Mouse (Mus musculus) heart, postnatal 0 days (tissue): ENCODE measurements at regions not wholly inside any gene's neighbourhood (a gene's known extent, or its start where the extent isn't known, plus 50 kb on each side); places are given as distances from the start of the nearest gene placed in this dataset.

Experiments
- ATAC-seq: fragments of 200-750 bp; cut with Nextera tagmentation; 2 replicates; pipeline ENCODE4 v1.8.0; 2017; ENCODE audit warnings: low read depth, moderate number of reproducible peaks, moderate library complexity; ENCODE audit not compliant: insufficient read depth
- DNase-seq: peaks from one replicate; pipeline ENCODE4 v3.0.0-alpha.2; 2016; ENCODE audit warnings: low spot score
- H3K27ac ChIP-seq: fragments of 300-500 bp; sonication (generic); 2 replicates; pipeline ENCODE4 v1.5.1; 2014; ENCODE audit warnings: low read depth, mild to moderate bottlenecking
- H3K27me3 ChIP-seq: fragments of 300-500 bp; sonication (generic); 2 replicates; pipeline ENCODE4 v1.6.1; 2014; ENCODE audit warnings: low read length, mixed read lengths; ENCODE audit not compliant: control insufficient read depth, insufficient read depth
- H3K36me3 ChIP-seq: fragments of 300-500 bp; sonication (generic); replicated peaks from 2 replicates; pipeline ENCODE4 v1.6.1; 2014; ENCODE audit warnings: low read length, mixed read lengths; ENCODE audit not compliant: control insufficient read depth, insufficient read depth
- H3K4me1 ChIP-seq: fragments of 300-500 bp; sonication (generic); 2 replicates; pipeline ENCODE4 v1.6.1; 2014; ENCODE audit warnings: antibody characterized with exemption; ENCODE audit not compliant: control insufficient read depth, insufficient read depth
- H3K4me2 ChIP-seq: fragments of 300-500 bp; sonication (generic); 2 replicates; pipeline ENCODE4 v1.6.1; 2014; ENCODE audit warnings: low read depth, mild to moderate bottlenecking, low read length, moderate library complexity
- H3K4me3 ChIP-seq: fragments of 300-500 bp; sonication (generic); 2 replicates; pipeline ENCODE4 v1.5.1; 2014; ENCODE audit warnings: low read depth, low read length
- H3K9ac ChIP-seq: fragments of 300-500 bp; sonication (generic); replicated peaks from 2 replicates; pipeline ENCODE4 v1.6.1; 2014; ENCODE audit warnings: low read depth, low read length, mixed read lengths
- H3K9me3 ChIP-seq: fragments of 300-500 bp; sonication (generic); replicated peaks from 2 replicates; pipeline ENCODE4 v1.6.1; 2016; ENCODE audit warnings: low read length; ENCODE audit not compliant: control insufficient read depth
- CTCF ChIP-seq: IDR thresholded peaks from 2 replicates; pipeline ENCODE4 v1.5.1; 2016; ENCODE audit warnings: antibody characterized with exemption, control low read depth, low read depth
- EP300 ChIP-seq: IDR thresholded peaks from 2 replicates; pipeline ENCODE4 v1.6.1; 2016; ENCODE audit warnings: antibody characterized with exemption, low read depth
- WGBS: fragments of 180-500 bp; shearing (Covaris S2); extraction: QIAGEN DNeasy Blood & Tissue Kit; methylation state at CpG from one replicate; pipeline ENCODE4 v1.1.7; 2014; 5-methylcytosine and 5-hydroxymethylcytosine counted together

GRCm38 (mm10) chr11:38386958-38387357, 1151.2 kb upstream of the Tenm2 start:
- Histone ChIP-seq H3K9me3 (no peaks in the 10 kb centered on the region), H3K4me1 (no peaks in the 10 kb centered on the region), H3K36me3 (no peaks in the 10 kb centered on the region), H3K4me3 (no peak overlapping the region), H3K9ac (no peak overlapping the region), H3K27ac (no peak overlapping the region), H3K27me3 (no peaks in the 10 kb centered on the region), H3K4me2 (no peak overlapping the region)
- ATAC-seq: no peak
- 71% methylated on average over 2 of the region's 2 CpGs for WGBS
- DNase-seq: no peak
- TF ChIP-seq EP300 (no peak), CTCF (no peak)

DNA sequence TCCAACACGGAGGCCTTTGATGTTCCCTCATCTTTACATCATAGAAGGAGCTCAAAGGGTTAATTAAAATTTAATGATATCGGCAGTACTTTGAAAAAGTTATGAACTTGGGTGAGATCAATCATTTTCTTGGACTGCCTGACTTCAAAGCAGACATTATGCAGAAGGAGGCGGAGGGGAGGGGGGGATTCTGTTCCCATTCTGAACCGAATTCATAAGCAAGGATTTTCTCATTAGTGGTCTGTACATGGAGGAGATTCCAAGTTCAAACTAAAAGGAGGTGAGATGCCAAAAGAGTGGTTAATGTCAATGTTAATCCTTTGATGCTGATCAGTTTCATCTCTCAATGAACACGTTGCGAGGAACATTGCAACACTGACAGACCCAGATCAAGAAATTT, 1110.7 kb upstream of the Tenm2 start:
- ATAC-seq: no peak
- no peak overlapping the region for H3K4me3 ChIP-seq
- no peaks in the 10 kb centered on the region for H3K36me3 ChIP-seq
- H3K4me1 ChIP-seq: no peaks in the 10 kb centered on the region
- no peak overlapping the region for H3K4me2 ChIP-seq
- DNase-seq: no peak
- H3K27me3 ChIP-seq: no peaks in the 10 kb centered on the region
- TF ChIP-seq CTCF (no peak), EP300 (no peak)
- no peaks in the 10 kb centered on the region for H3K9me3 ChIP-seq
- H3K9ac ChIP-seq: no peak overlapping the region
- no peak overlapping the region for H3K27ac ChIP-seq
- 75% methylated on average over 6 of the region's 6 CpGs for WGBS

DNA sequence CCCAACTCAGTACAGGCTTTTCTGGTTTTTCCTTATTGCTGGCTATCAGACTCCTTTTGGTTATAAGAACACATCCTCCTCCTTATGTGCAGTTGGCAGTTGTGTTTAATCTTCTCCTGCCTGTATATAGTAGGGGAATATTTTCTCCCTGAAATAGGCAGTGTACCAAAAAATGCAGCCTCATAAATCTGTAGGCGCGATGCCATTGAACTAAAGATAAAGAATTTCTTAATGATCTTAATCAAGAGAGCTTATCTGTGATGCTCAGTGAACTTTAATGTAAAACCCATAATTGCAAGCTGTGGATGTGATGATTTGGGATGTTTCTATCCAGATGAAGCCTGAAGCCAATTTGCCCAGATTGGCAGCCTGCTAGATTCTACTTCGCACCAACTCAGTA, 1099.6 kb upstream of the Tenm2 start:
- 80% methylated on average over 3 of the region's 3 CpGs for whole genome bisulfite sequencing
- no peaks in the 10 kb centered on the region for H3K36me3 ChIP-seq
- no peak overlapping the region for H3K4me3 ChIP-seq
- H3K4me1 ChIP-seq: no peaks in the 10 kb centered on the region
- no peak overlapping the region for H3K9ac ChIP-seq
- no peaks in the 10 kb centered on the region for H3K9me3 ChIP-seq
- DNase-seq (no peak), ATAC-seq (no peak)
- no peak overlapping the region for H3K4me2 ChIP-seq
- TF ChIP-seq EP300 (no peak), CTCF (no peak)
- no peak overlapping the region for H3K27ac ChIP-seq
- H3K27me3 ChIP-seq: no peaks in the 10 kb centered on the region

- H3K4me3 ChIP-seq: no peak overlapping the region
- H3K4me2 ChIP-seq: no peak overlapping the region
- H3K27ac ChIP-seq: no peak overlapping the region
- no peaks in the 10 kb centered on the region for H3K9me3 ChIP-seq
- H3K9ac ChIP-seq: no peak overlapping the region
- TF ChIP-seq CTCF (no peak), EP300 (no peak)
- H3K27me3 ChIP-seq: no peaks in the 10 kb centered on the region
- DNase-seq (no peak), ATAC-seq (no peak)
- no peaks in the 10 kb centered on the region for H3K4me1 ChIP-seq
- no peaks in the 10 kb centered on the region for H3K36me3 ChIP-seq
Measured at GRCm38 (mm10) chr11:38297693-38298092, 1061.9 kb upstream of the Tenm2 start.

DNA sequence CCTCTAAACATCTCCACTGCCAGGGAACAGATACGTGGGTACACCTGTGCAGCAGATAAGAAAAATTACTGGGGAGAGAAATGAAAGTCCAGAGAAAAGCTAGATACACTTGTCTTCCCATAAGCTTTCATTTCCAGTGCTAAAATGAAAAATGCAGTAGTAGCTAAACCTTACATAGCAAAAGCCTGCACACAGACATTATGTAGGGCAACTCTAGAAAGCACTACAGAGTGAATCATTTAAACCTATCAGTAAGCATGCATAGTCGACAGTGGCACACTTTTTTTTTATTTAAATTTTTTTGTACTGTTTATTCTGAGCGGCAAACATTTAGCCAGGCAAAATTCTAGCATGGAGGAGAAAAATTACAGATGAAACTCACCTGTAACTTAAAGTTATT, 1055.5 kb upstream of the Tenm2 start:
- no peak for TF ChIP-seq EP300
- no peak for TF ChIP-seq CTCF
- ATAC-seq (no peak), DNase-seq (no peak)
- no peaks in the 10 kb centered on the region for H3K9me3 ChIP-seq
- no peak overlapping the region for H3K4me3 ChIP-seq
- no peak overlapping the region for H3K9ac ChIP-seq
- WGBS: 68% methylated on average over 3 of the region's 3 CpGs
- no peaks in the 10 kb centered on the region for H3K27me3 ChIP-seq
- no peak overlapping the region for H3K27ac ChIP-seq
- no peaks in the 10 kb centered on the region for H3K4me1 ChIP-seq
- no peaks in the 10 kb centered on the region for H3K36me3 ChIP-seq
- no peak overlapping the region for H3K4me2 ChIP-seq

- TF ChIP-seq CTCF: no peak
- no peak for TF ChIP-seq EP300
- Histone ChIP-seq H3K27me3 (no peaks in the 10 kb centered on the region), H3K4me3 (no peak overlapping the region), H3K36me3 (no peaks in the 10 kb centered on the region), H3K4me1 (no peaks in the 10 kb centered on the region; the same call in 1 of the 2 replicates), H3K27ac (no peak overlapping the region), H3K9me3 (no peaks in the 10 kb centered on the region), H3K4me2 (no peak overlapping the region), H3K9ac (no peak overlapping the region)
- 76% methylated on average over 2 of the region's 2 CpGs for WGBS
- ATAC-seq (no peak), DNase-seq (no peak)
Measured at GRCm38 (mm10) chr11:38280961-38281360, 1045.2 kb upstream of the Tenm2 start.
